16 mouse cellular contexts compared by ENCODE assay signal in genomic region chr6:128006156-128006555, GRCm38 (mm10).
DNase-seq lines count a peak whose midpoint lies in the region; ATAC-seq and TF ChIP-seq lines count a peak whose summit lies in the region.
"Had no signal": no experiment of that assay in that cellular context is flagged by ENCODE, and none has a peak within 500 bp of the region (broad histone marks: within the 10 kb centered on the region; RNA-seq: fewer than 3 reads in every experiment).

No protein-coding gene starts in this region.

- no peak overlapping the region for H3K9ac ChIP-seq in embryonic facial prominence, embryonic 14.5 days (ENCODE audit: low read depth, low read length)
- H3K9ac ChIP-seq in kidney, embryonic 15.5 days = no peak overlapping the region
- H3K9ac ChIP-seq: embryonic facial prominence, embryonic 13.5 days; forebrain, embryonic 12.5 days; heart, embryonic 15.5 days; limb, embryonic 15.5 days; midbrain, embryonic 13.5 days; stomach, embryonic 15.5 days had no signal

- no peaks in the 10 kb centered on the region for H3K9me3 ChIP-seq in embryonic facial prominence, embryonic 14.5 days (ENCODE audit: control insufficient read depth, low read length)
- no peaks in the 10 kb centered on the region for H3K9me3 ChIP-seq in embryonic facial prominence, embryonic 10.5 days
- no peaks in the 10 kb centered on the region for H3K9me3 ChIP-seq in kidney, embryonic 15.5 days (replicated peaks)
- H3K9me3 ChIP-seq: embryonic facial prominence, embryonic 13.5 days; forebrain, embryonic 12.5 days; heart, embryonic 15.5 days; limb, embryonic 15.5 days; midbrain, embryonic 13.5 days; stomach, embryonic 15.5 days had no signal

- peak; percentile 31 for DNase-seq in embryonic facial prominence, embryonic 14.5 days (ENCODE audit: low spot score)
- no peak for DNase-seq in embryonic facial prominence, embryonic 10.5 days (ENCODE audit: low spot score)
- no peak for DNase-seq in layer of hippocampus, adult 2 months (ENCODE audit: low spot score in 2 of 2)
- DNase-seq in layer of hippocampus, adult 11-12 months (ENCODE audit: low spot score) = no peak
- DNase-seq in 3T3-L1 (ENCODE audit: low read depth, low spot score) = peak; percentile 31
- peak; percentile 72 for DNase-seq in brain, adult 2 months (ENCODE audit: low read depth, low spot score)
- no peak for DNase-seq in gastrocnemius, postnatal 4 days (ENCODE audit: low spot score in 2 of 2)
- DNase-seq: gastrocnemius, postnatal 10 days; kidney, adult 9 months had no signal

- peaks cover 69% of the 10 kb centered on the region for H3K4me1 ChIP-seq in embryonic facial prominence, embryonic 14.5 days (ENCODE audit: control insufficient read depth, insufficient read depth, low read length)
- H3K4me1 ChIP-seq in embryonic facial prominence, embryonic 10.5 days = peaks cover 80% of the 10 kb centered on the region
- H3K4me1 ChIP-seq in kidney, embryonic 15.5 days = peaks cover 45% of the 10 kb centered on the region

- no peak overlapping the region for H3K4me2 ChIP-seq in embryonic facial prominence, embryonic 14.5 days (ENCODE audit: low read depth, low read length)
- no peak overlapping the region for H3K4me2 ChIP-seq in kidney, embryonic 15.5 days
- H3K4me2 ChIP-seq: embryonic facial prominence, embryonic 13.5 days; forebrain, embryonic 12.5 days; heart, embryonic 15.5 days; limb, embryonic 15.5 days; midbrain, embryonic 13.5 days; stomach, embryonic 15.5 days had no signal

- no peak for ATAC-seq in embryonic facial prominence, embryonic 14.5 days (ENCODE audit: low read depth)
- no peak for ATAC-seq in kidney, embryonic 15.5 days (replicated peaks; ENCODE audit: low FRiP score)
- ATAC-seq: midbrain, embryonic 13.5 days had no signal

- WGBS in embryonic facial prominence, embryonic 14.5 days = 53% methylated on average over 8 of the region's 8 CpGs
- WGBS in embryonic facial prominence, embryonic 10.5 days = 72% methylated on average over 8 of the region's 8 CpGs
- WGBS in kidney, embryonic 15.5 days = 43% methylated on average over 8 of the region's 8 CpGs

- no peaks in the 10 kb centered on the region for H3K36me3 ChIP-seq in embryonic facial prominence, embryonic 14.5 days (ENCODE audit: control insufficient read depth, insufficient read depth, low read length)
- no peaks in the 10 kb centered on the region for H3K36me3 ChIP-seq in embryonic facial prominence, embryonic 10.5 days (replicated peaks)
- H3K36me3 ChIP-seq in kidney, embryonic 15.5 days = no peaks in the 10 kb centered on the region
- H3K36me3 ChIP-seq: embryonic facial prominence, embryonic 13.5 days; forebrain, embryonic 12.5 days; heart, embryonic 15.5 days; limb, embryonic 15.5 days; midbrain, embryonic 13.5 days; stomach, embryonic 15.5 days had no signal

- H3K27ac ChIP-seq in embryonic facial prominence, embryonic 14.5 days (replicated peaks; ENCODE audit: low read depth, low read length) = no peak overlapping the region
- H3K27ac ChIP-seq in embryonic facial prominence, embryonic 10.5 days (replicated peaks) = no peak overlapping the region
- peak overlapping the region; percentile 23; the same call in 1 of the 2 replicates for H3K27ac ChIP-seq in layer of hippocampus, adult 2 months
- H3K27ac ChIP-seq in kidney, embryonic 15.5 days = no peak overlapping the region
- H3K27ac ChIP-seq: embryonic facial prominence, embryonic 13.5 days; forebrain, embryonic 12.5 days; limb, embryonic 15.5 days; midbrain, embryonic 13.5 days; stomach, embryonic 15.5 days had no signal

- H3K4me3 ChIP-seq in embryonic facial prominence, embryonic 14.5 days (ENCODE audit: low read depth, low read length) = no peak overlapping the region
- no peak overlapping the region for H3K4me3 ChIP-seq in embryonic facial prominence, embryonic 10.5 days
- no peak overlapping the region for H3K4me3 ChIP-seq in layer of hippocampus, adult 2 months
- H3K4me3 ChIP-seq in kidney, embryonic 15.5 days (replicated peaks) = no peak overlapping the region
- H3K4me3 ChIP-seq: embryonic facial prominence, embryonic 13.5 days; forebrain, embryonic 12.5 days; heart, embryonic 15.5 days; limb, embryonic 15.5 days; midbrain, embryonic 13.5 days; stomach, embryonic 15.5 days had no signal

- H3K27me3 ChIP-seq in embryonic facial prominence, embryonic 14.5 days (replicated peaks; ENCODE audit: control insufficient read depth, insufficient read depth, low read length) = no peaks in the 10 kb centered on the region
- H3K27me3 ChIP-seq in embryonic facial prominence, embryonic 10.5 days (replicated peaks; ENCODE audit: low read depth, poor library complexity, severe bottlenecking) = no peaks in the 10 kb centered on the region
- no peaks in the 10 kb centered on the region for H3K27me3 ChIP-seq in kidney, embryonic 15.5 days
- H3K27me3 ChIP-seq: embryonic facial prominence, embryonic 13.5 days; heart, embryonic 15.5 days; limb, embryonic 15.5 days; midbrain, embryonic 13.5 days; stomach, embryonic 15.5 days had no signal

- TF ChIP-seq CTCF in layer of hippocampus, adult 2 months (conservative IDR thresholded peaks at IDR 0.05) = no peak

Comparison
In these comparisons a context has a peak if more than half of its experiments do, and no peak if none do; other contexts are left out.
1. DNase-seq: peak in embryonic facial prominence, embryonic 14.5 days (single experiment), 3T3-L1 (single experiment) and brain, adult 2 months (single experiment); none in embryonic facial prominence, embryonic 10.5 days (single experiment), layer of hippocampus, adult 2 months (0 of 2), layer of hippocampus, adult 11-12 months (single experiment) and gastrocnemius, postnatal 4 days (0 of 2).